Comparison of ENCODE assay signal across 10 mouse cellular contexts in the genomic region with DNA sequence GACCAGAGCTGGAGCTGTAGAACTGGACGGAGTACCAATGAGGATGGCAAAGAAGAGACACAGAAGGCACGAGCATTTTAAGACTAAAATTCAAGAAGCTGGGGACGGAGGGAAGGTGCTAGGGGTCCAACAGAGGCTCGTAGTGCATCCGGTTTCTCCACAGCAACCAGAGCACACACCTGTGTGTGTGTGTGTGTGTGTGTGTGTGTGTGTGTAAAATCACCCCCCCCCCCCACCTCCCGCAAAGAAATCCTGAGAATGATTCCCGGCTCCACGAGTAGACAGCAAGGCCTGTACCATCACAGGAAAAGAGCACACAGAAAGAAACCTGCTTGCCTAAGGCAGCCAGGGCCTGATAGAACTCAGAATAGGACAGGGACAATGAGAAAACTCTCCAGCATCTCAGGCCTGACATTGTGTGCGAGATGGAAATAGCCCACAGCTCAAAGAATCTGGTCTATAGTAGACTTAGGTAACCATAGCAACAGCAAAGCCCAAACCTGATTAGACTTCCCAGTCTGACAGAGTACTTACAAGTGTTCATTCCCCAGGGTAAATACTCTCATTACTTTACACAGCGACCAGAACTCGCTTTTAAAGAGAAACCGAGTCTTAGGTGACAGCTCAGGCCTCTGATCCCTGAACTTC. TPM values are rescaled to one million over a fixed set of nuclear protein-coding genes. Genes with fewer than 3 reads are reported as not detected.
DNase-seq lines count a peak whose midpoint lies in the region; ATAC-seq and TF ChIP-seq lines count a peak whose summit lies in the region.
"Had no signal": no experiment of that assay in that cellular context is flagged by ENCODE, and none has a peak within 500 bp of the region (broad histone marks: within the 10 kb centered on the region; RNA-seq: fewer than 3 reads in every experiment).

No protein-coding gene starts in this region.

- no peak for DNase-seq in neural tube, embryonic 10.5 days (ENCODE audit: extremely low spot score, low spot score)
- peak; percentile 67 for DNase-seq in hindbrain, postnatal 0 days (ENCODE audit: low spot score)
- no peak for DNase-seq in spleen, postnatal 36 days (ENCODE audit: low spot score in 2 of 2)
- DNase-seq: cerebellum, adult 18-20 months; kidney, adult 11 months had no signal

- no peak overlapping the region for H3K9ac ChIP-seq in neural tube, embryonic 13.5 days
- no peak overlapping the region for H3K9ac ChIP-seq in forebrain, embryonic 12.5 days
- H3K9ac ChIP-seq in hindbrain, postnatal 0 days (replicated peaks; ENCODE audit: low read length), result no peak overlapping the region
- H3K9ac ChIP-seq in neural tube, embryonic 14.5 days (replicated peaks; ENCODE audit: low read depth, low read length), result no peak overlapping the region
- H3K9ac ChIP-seq: liver, embryonic 15.5 days had no signal

- H3K4me1 ChIP-seq in neural tube, embryonic 13.5 days (replicated peaks), result 0 out of 2 replicates have a peak, but pooled peaks cover 6% of the 10 kb centered on the region
- peaks cover 11% of the 10 kb centered on the region for H3K4me1 ChIP-seq in forebrain, embryonic 12.5 days
- no peaks in the 10 kb centered on the region for H3K4me1 ChIP-seq in hindbrain, postnatal 0 days (ENCODE audit: insufficient read depth, low read length)
- H3K4me1 ChIP-seq in neural tube, embryonic 14.5 days (ENCODE audit: control insufficient read depth, insufficient read depth, low read length), result no peaks in the 10 kb centered on the region
- H3K4me1 ChIP-seq: liver, embryonic 15.5 days had no signal

- no peaks in the 10 kb centered on the region for H3K27me3 ChIP-seq in neural tube, embryonic 13.5 days
- H3K27me3 ChIP-seq in forebrain, embryonic 12.5 days, result no peaks in the 10 kb centered on the region
- H3K27me3 ChIP-seq in hindbrain, postnatal 0 days (ENCODE audit: insufficient read depth, low read length), result no peaks in the 10 kb centered on the region
- no peaks in the 10 kb centered on the region for H3K27me3 ChIP-seq in neural tube, embryonic 14.5 days (ENCODE audit: control insufficient read depth, insufficient read depth, low read length)
- H3K27me3 ChIP-seq: liver, embryonic 15.5 days had no signal

- ATAC-seq in neural tube, embryonic 13.5 days (ENCODE audit: low read depth), result peak; percentile 67
- peak; percentile 83 for ATAC-seq in forebrain, embryonic 12.5 days (ENCODE audit: low FRiP score)
- ATAC-seq in hindbrain, postnatal 0 days, result peak; percentile 85
- ATAC-seq in neural tube, embryonic 14.5 days (ENCODE audit: low read depth), result peak; percentile 66
- no peak for ATAC-seq in erythroblast, adult 5-6 weeks (replicated peaks; ENCODE audit: low FRiP score, poor library complexity, severe bottlenecking)

- H3K36me3 ChIP-seq in neural tube, embryonic 13.5 days, result no peaks in the 10 kb centered on the region
- no peaks in the 10 kb centered on the region for H3K36me3 ChIP-seq in forebrain, embryonic 12.5 days (replicated peaks)
- H3K36me3 ChIP-seq in hindbrain, postnatal 0 days (ENCODE audit: insufficient read depth, low read length), result no peaks in the 10 kb centered on the region
- no peaks in the 10 kb centered on the region for H3K36me3 ChIP-seq in neural tube, embryonic 14.5 days (ENCODE audit: control insufficient read depth, insufficient read depth, low read length)
- H3K36me3 ChIP-seq: liver, embryonic 15.5 days had no signal

- no peak overlapping the region for H3K27ac ChIP-seq in neural tube, embryonic 13.5 days (replicated peaks)
- H3K27ac ChIP-seq in forebrain, embryonic 12.5 days, result peak overlapping the region; percentile 61
- peak overlapping the region; percentile 20; the same call in 1 of the 2 replicates for H3K27ac ChIP-seq in hindbrain, postnatal 0 days
- H3K27ac ChIP-seq in neural tube, embryonic 14.5 days (ENCODE audit: low read depth, low read length), result no peak overlapping the region
- H3K27ac ChIP-seq: liver, embryonic 15.5 days had no signal

- H3K4me2 ChIP-seq in neural tube, embryonic 13.5 days, result no peak overlapping the region
- H3K4me2 ChIP-seq in forebrain, embryonic 12.5 days, result no peak overlapping the region
- H3K4me2 ChIP-seq in hindbrain, postnatal 0 days (ENCODE audit: low read depth, low read length), result no peak overlapping the region
- no peak overlapping the region for H3K4me2 ChIP-seq in neural tube, embryonic 14.5 days (ENCODE audit: low read depth, low read length)
- H3K4me2 ChIP-seq: liver, embryonic 15.5 days had no signal

- no peak overlapping the region for H3K4me3 ChIP-seq in neural tube, embryonic 13.5 days
- no peak overlapping the region for H3K4me3 ChIP-seq in forebrain, embryonic 12.5 days (replicated peaks)
- H3K4me3 ChIP-seq in hindbrain, postnatal 0 days (ENCODE audit: low read length), result no peak overlapping the region
- no peak overlapping the region for H3K4me3 ChIP-seq in neural tube, embryonic 14.5 days (ENCODE audit: low read depth, low read length)
- H3K4me3 ChIP-seq: liver, embryonic 15.5 days had no signal

- no peaks in the 10 kb centered on the region for H3K9me3 ChIP-seq in neural tube, embryonic 13.5 days
- no peaks in the 10 kb centered on the region for H3K9me3 ChIP-seq in forebrain, embryonic 12.5 days
- no peaks in the 10 kb centered on the region for H3K9me3 ChIP-seq in hindbrain, postnatal 0 days (ENCODE audit: low read length)
- no peaks in the 10 kb centered on the region for H3K9me3 ChIP-seq in neural tube, embryonic 14.5 days (ENCODE audit: control insufficient read depth, low read length)
- H3K9me3 ChIP-seq: liver, embryonic 15.5 days had no signal

- no peak for TF ChIP-seq CTCF in hindbrain, postnatal 0 days (IDR thresholded peaks at IDR 0.05; ENCODE audit: low read depth)

- 64% methylated on average over 12 of the region's 12 CpGs for WGBS in neural tube, embryonic 13.5 days
- WGBS in forebrain, embryonic 12.5 days, result 51% methylated on average over 12 of the region's 12 CpGs
- WGBS in hindbrain, postnatal 0 days, result 51% methylated on average over 12 of the region's 12 CpGs
- WGBS in neural tube, embryonic 14.5 days, result 68% methylated on average over 12 of the region's 12 CpGs

RNA-seq across cellular contexts. Expression of a gene that starts 20.2 kb away (rescaled TPM):
- polyA plus RNA-seq in neural tube, embryonic 13.5 days (2015; fragmentation: Nextera tagmentation; extraction: Ambion mirVana), result 5.4 and 7.0 TPM in 2 replicates
- polyA plus RNA-seq in forebrain, embryonic 12.5 days (2016; fragmentation: Nextera tagmentation; extraction: Ambion mirVana), result 9.0 and 9.7 TPM in 2 replicates
- total RNA-seq in hindbrain, postnatal 0 days (2014; rRNA removed), result 2.4 and 2.5 TPM in 2 replicates
- polyA plus RNA-seq in hindbrain, postnatal 0 days (2015; fragmentation: Nextera tagmentation; extraction: Ambion mirVana), result 3.7 TPM in 2 replicates
- 5.3 and 5.7 TPM in 2 replicates for polyA plus RNA-seq in neural tube, embryonic 14.5 days (2014; fragmentation: Nextera tagmentation; extraction: Ambion mirVana)
- 4.8 and 5.0 TPM in 2 replicates for total RNA-seq in erythroblast, adult 5-6 weeks (2015; ENCODE audit: low replicate concordance)
- total RNA-seq in erythroblast, adult 5-6 weeks (2017; ENCODE audit: low replicate concordance), result 3.7 and 9.8 TPM in 2 replicates

RNA-seq across cellular contexts. Expression of a gene that starts 53.1 kb away (rescaled TPM):
- 19.6 and 19.8 TPM in 2 replicates for polyA plus RNA-seq in neural tube, embryonic 13.5 days (2015; fragmentation: Nextera tagmentation; extraction: Ambion mirVana)
- polyA plus RNA-seq in forebrain, embryonic 12.5 days (2016; fragmentation: Nextera tagmentation; extraction: Ambion mirVana), result 27.4 and 28.3 TPM in 2 replicates
- total RNA-seq in hindbrain, postnatal 0 days (2014; rRNA removed), result 26.7 and 34.0 TPM in 2 replicates
- 23.4 and 25.2 TPM in 2 replicates for polyA plus RNA-seq in hindbrain, postnatal 0 days (2015; fragmentation: Nextera tagmentation; extraction: Ambion mirVana)
- polyA plus RNA-seq in neural tube, embryonic 14.5 days (2014; fragmentation: Nextera tagmentation; extraction: Ambion mirVana), result 24.2 and 25.7 TPM in 2 replicates
- total RNA-seq in erythroblast, adult 5-6 weeks (2015; ENCODE audit: low replicate concordance), result 25.6 and 47.6 TPM in 2 replicates
- 6.4 TPM in 2 replicates for total RNA-seq in erythroblast, adult 5-6 weeks (2017; ENCODE audit: low replicate concordance)

Comparison
In these comparisons a context has a peak if more than half of its experiments do, and no peak if none do; other contexts are left out.
1. H3K27ac ChIP-seq: peak in forebrain, embryonic 12.5 days (single experiment) and hindbrain, postnatal 0 days (single experiment); none in neural tube, embryonic 13.5 days (single experiment) and neural tube, embryonic 14.5 days (single experiment).